Mouse (Mus musculus) heart, postnatal 0 days (tissue): ENCODE measurements around the gene Bmf.

ENCODE experiments used
- CTCF ChIP-seq: IDR thresholded peaks from 2 replicates; pipeline ENCODE4 v1.5.1; 2016; ENCODE audit warnings: antibody characterized with exemption, control low read depth, low read depth
- EP300 ChIP-seq: IDR thresholded peaks from 2 replicates; pipeline ENCODE4 v1.6.1; 2016; ENCODE audit warnings: antibody characterized with exemption, low read depth

DNA sequence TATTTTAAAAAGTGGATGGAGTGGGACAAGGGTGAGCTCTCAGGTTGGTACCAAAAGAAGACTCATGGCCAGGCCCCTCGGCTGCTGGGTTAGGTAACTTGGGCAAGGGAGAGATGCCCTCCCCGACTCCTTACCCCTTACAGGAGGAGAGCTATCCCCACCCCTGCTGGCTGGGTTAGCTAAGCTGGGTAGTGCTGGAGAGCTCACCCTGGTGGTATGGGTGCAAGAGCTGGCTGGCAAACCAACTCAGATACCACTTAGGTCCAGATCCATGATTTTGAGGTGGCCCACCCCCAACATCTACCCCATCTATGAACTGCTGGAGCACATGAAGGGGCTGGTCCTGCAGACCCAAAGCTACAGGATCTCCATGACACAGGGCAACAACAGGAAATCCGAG lies 24.7 kb downstream of the Bmf start:
- TF ChIP-seq CTCF (no peak), EP300 (no peak)
